Mouse (Mus musculus) CH12.LX (cell line): ENCODE measurements at regions not wholly inside any gene's neighbourhood (a gene's known extent, or its start where the extent isn't known, plus 50 kb on each side); places are given as distances from the start of the nearest gene placed in this dataset.

ENCODE experiments used
- BHLHE40 ChIP-seq: IDR thresholded peaks from 2 replicates; pipeline ENCODE4 v1.6.1; 2011; ENCODE audit warnings: mild to moderate bottlenecking, low read depth, low read length, improper control_type of control experiment
- CTCF ChIP-seq, 2 experiments: IDR thresholded peaks in 1 of 2; conservative IDR thresholded peaks in 1 of 2; 2 replicates each; pipeline ENCODE4 v1.5.1; 2011 to 2012; ENCODE audit warnings: low read depth in 2 of 2, low read length in 2 of 2, improper control_type of control experiment in 1 of 2, inconsistent platforms in 1 of 2, mild to moderate bottlenecking in 1 of 2, moderate library complexity in 1 of 2
- ELF1 ChIP-seq: IDR thresholded peaks from 2 replicates; pipeline ENCODE4 v1.6.1; 2014; ENCODE audit warnings: low read depth, mild to moderate bottlenecking, inconsistent platforms, low read length, improper control_type of control experiment
- MAX ChIP-seq: IDR thresholded peaks from 2 replicates; pipeline ENCODE4 v1.6.1; 2011; ENCODE audit warnings: low read length, improper control_type of control experiment
- MXI1 ChIP-seq: IDR thresholded peaks from 2 replicates; pipeline ENCODE4 v1.6.1; 2011; ENCODE audit warnings: mild to moderate bottlenecking, low read depth, low read length, improper control_type of control experiment
- NRF1 ChIP-seq: IDR thresholded peaks from 2 replicates; pipeline ENCODE4 v1.6.1; 2014; ENCODE audit warnings: low read depth, mild to moderate bottlenecking, inconsistent platforms, low read length, improper control_type of control experiment, moderate library complexity
- POLR2A ChIP-seq: IDR thresholded peaks from 2 replicates; pipeline ENCODE4 v1.6.1; 2011; ENCODE audit warnings: low read depth, mild to moderate bottlenecking, improper control_type of control experiment, low read length
- ZC3H11A ChIP-seq: IDR thresholded peaks from 2 replicates; pipeline ENCODE4 v1.6.1; 2012; ENCODE audit warnings: low read depth, mild to moderate bottlenecking, inconsistent platforms, low read length, improper control_type of control experiment
- ZKSCAN1 ChIP-seq: IDR thresholded peaks from 2 replicates; pipeline ENCODE4 v1.6.1; 2012; ENCODE audit warnings: low read depth, inconsistent platforms, low read length, improper control_type of control experiment, borderline replicate concordance

GRCm38 (mm10) chr3:121618161-121618560 is 52.4 kb upstream of the 4930432M17Rik start:
- TF ChIP-seq BHLHE40 (no peak), NRF1 (no peak), POLR2A (no peak), MAX (no peak), ELF1 (no peak), ZC3H11A (no peak), CTCF (conservative IDR thresholded peaks at IDR 0.05 in 1 of 2, IDR thresholded peaks at IDR 0.05 in 1 of 2; ENCODE audit: low read depth in 2 of 2, low read length in 2 of 2) (no peak), MXI1 (no peak), ZKSCAN1 (no peak)
